Mouse (Mus musculus): ENCODE measurements around the gene C3ar1.
A peak's percentile ranks its signal among the peaks of the same experiment; 100 is the strongest.

C3ar1 gene

DNA sequence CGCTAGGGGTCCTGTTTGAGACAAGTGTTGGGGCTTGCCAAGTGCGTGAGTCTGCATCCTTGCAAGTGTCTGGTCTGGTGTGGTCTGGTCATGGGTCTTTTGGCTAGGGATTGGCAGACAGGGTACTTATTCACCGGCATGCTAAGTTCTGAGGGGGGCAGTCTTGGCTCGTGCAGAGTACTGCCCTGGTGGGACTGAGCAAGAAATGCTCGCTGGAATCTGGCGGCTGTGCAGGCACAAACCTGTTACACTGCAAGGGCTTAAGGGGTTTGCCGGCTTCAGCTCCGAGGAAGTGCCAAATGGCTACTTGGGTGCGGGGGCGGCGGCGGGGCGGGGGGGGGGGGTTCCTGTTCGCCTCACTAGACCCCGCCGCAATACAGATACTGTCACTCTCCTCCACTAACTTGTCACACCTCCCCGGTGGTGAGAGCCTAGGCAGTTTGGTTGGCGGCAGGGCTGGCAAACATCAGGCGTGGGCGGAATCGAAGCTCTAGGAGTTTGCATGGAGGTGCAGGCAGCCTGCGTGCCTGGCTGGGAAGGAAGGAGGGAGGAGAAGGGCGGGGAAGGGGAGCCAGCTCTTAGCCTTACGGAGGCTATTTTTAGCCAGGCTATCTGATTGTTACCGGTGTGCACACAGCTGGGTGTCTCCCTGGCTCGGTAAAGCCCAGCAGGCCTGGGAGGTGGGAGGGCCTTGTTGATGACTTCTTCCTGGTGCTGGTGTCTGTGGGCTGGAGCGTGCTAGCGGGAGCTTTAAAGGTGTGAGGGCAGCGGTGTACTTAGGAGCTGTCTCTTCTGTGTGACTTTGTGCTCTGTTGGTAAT lies 29.8 kb downstream of the C3ar1 start:
- peak; percentile 61 to 66 for DNase-seq

DNA sequence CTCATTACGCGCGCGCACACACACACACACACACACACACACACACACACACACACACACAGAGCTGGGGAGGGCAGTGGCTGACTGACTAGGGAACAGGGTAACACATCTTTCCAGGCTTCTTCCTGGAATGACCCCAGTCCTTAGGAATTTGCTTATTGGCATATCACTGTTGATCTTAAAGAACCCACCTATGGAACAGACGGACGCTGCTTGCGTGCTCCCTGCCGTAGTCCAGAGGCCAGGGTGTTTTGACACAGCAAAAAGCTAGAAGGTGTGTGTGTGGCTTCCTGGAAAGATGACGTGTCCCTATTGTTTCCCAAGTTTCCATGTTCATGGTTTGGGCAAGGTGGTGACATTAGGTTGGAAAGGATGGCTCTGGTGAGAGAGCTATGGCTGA lies 30.8 kb downstream of the C3ar1 start:
- no peak for DNase-seq

DNA sequence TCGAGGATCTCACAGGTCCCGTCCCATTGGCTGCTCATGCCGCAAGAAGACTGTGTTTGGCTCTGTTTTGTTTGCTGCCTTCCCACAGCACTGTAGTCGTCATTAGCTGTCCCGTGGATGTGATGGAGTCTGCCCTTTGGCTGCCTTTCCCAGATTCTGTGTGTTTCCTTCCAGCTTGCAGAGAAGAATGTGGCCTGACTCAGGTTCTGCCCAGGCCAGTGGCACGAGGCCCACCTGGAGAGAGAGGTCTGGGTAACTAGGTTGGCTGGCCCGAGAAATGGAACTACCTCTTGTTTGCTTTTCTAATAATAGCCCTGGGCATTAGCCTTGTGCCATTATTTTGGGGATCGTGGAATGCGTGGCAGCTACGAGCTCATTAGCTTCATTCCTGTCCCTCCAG lies 31.9 kb downstream of the C3ar1 start:
- DNase-seq, result no peak

DNA sequence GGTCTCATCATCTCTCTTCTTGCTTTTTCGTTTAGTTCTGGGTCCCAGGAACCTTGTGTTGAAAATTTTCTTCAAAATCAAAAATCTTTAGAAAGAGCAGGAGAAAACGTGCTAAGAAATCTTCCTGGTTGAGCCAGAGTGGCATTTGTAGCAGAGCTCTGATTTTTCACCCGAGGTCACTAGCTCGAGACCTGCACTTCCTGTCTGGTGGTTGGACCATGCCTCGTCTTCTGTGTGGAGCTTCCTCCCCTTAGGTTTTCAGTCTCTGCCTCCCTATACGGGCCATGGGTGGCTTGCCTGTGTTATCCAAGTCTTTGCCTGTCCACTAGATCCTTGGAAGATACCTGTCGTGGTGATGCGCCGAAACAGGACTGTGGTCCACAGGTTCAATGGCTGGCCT lies 34.1 kb downstream of the C3ar1 start:
- peak; percentile 44 to 49 for DNase-seq

DNA sequence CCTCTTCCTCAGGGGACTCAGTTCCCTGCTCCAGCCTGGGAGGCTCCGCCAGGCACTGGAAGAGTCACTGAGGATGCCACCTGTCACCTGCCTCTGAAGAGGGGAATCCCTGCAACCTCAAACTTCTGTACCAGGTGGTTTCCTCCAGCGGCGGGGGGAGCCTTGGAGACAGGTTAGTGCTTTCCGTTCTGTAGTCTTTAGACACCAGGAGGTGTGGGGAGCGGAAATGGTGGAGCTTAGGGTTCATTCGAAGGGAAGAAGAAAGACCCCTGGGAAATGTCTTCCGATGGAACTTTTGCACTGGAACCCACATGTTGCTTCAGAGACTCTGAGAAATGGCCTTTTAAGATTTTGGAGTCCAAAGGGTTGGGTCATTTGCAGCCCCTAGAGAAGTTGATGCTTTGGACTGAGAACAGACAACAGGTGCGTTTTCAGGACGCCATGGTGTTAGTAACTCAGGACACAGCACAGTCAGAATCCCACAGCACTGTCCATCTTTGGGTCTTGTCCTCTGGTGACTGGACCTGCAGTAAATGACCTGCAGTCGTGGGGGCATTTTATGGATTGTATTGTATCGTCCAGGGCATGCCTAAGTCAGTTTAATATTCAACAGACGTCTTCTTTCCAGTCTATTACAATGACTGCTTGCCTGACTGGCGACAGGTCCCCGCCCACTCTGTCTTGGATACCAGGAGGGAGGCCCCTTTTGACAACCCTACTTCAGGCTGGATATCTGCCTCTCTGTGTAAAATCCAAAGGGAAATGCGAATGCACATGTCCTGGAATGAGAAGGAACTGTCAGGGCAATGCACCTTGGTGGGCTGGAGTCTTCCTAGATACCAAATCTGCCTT lies 34.9 kb downstream of the C3ar1 start:
- peak; percentile 79 to 85 for DNase-seq

DNA sequence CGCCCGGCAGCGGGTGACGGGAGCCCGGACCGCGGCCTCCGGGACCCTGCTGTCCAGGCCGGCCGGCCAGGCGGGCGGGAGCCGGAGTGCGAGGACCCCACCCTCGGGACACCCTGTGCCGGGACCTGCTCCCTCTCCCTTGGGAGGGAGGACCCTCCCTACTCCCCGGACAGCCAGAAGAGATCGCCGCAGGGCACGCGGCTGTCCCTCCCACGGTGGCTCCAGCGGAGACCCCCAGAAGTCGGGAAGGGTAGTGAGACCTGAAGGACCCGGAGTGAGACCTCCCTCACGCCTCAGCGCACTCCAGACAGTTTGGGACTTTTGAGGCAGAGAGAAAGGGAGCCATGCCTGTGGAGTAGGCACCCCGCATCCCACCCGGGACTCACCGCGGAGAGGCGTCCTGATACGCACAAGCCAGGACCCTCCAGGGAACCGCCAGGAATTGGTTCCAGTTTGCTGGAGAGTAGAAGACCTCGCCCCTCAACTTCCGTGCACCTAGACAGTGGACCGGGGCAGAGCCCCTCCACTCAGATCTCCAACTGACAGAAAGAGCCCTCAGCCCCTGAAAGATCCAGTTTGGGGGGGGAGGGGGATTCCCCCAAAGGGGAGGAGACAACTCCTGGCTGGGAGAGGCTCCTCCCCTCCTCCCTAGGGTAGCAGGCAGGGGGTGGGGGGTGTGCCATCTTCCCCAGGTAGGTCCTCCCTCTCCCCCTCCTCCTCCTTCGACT lies 35.7 kb downstream of the C3ar1 start:
- DNase-seq, result no peak

DNA sequence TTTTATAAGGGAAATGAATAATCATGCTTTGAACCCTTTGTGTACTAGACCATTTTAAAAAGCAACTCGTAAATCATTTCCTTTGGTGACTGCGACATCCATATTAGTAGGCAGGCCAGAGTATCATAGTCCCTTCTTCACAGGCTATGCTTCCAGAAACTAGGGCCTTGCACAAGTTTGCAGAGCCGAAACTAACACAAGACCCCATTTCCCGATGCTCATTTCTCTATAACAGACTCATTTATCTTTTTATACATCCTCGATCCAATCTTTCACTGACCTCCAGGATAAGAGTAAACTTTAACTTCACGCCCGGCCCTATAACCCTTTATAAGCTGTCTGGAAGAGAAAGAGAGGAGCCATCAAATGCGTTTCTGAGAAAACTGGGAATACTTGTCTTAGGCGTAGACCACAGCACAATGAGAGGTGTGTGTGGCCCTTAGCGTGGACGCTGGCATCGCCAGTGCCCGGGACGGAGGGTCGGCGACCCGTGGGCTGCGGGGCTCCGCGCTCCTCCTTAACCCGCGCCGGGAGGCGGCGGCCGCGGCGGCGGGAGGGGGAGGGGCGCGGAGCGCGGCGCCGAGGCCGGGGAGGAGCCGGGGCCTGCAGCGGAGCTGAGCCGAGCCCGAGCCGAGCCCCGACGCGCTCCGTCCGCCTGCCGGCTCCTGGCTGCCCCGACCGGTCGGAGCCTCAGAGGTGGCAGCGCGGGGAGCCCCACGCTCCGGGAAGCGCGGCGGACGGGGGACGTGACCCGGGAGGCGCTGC lies 36.5 kb downstream of the C3ar1 start, which contains the start of gene Foxj2:
Foxj2 (plus strand) TSS at position 609 of the 765 bp plus-strand sequence.
- DNase-seq, result peak; percentile 74 to 75

DNA sequence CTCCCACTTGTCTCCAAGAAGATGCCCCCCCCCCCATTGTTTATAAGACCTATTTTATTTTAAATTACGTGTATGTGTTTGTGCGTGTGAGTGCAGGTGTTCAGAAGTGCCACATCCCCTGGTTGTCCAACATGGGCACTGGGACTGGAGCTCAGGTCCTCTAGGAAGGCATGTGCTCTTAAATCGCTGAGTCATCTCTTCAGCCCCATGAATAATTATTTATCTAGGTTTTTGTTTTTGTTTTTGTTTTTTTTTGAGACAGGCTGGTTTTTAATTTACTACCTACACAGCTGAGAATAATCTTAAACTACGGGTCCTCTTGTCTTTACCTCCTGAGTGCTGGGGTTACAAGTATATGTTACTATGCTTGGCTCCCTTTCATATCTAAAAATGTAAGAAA lies 42.3 kb downstream of the C3ar1 start:
- no peak for DNase-seq

DNA sequence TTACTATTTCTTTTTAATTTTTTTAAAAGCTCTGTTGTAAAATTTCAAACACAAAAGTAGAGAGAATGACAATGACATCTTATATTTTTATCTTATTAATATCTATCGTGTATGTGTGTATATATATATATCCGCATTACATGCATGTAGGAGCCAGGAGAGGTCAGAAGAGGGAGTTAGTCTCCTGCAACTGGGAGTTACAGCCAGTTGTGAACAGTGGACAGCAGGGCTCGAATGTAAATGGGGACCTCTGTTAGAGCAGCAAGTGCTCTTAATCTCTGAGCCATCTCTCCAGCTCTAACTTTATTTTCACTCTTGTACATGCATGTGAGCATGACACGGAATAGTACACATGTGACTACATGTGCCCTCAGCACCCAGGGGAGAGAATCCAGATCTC lies 43.2 kb downstream of the C3ar1 start:
- no peak for DNase-seq

DNA sequence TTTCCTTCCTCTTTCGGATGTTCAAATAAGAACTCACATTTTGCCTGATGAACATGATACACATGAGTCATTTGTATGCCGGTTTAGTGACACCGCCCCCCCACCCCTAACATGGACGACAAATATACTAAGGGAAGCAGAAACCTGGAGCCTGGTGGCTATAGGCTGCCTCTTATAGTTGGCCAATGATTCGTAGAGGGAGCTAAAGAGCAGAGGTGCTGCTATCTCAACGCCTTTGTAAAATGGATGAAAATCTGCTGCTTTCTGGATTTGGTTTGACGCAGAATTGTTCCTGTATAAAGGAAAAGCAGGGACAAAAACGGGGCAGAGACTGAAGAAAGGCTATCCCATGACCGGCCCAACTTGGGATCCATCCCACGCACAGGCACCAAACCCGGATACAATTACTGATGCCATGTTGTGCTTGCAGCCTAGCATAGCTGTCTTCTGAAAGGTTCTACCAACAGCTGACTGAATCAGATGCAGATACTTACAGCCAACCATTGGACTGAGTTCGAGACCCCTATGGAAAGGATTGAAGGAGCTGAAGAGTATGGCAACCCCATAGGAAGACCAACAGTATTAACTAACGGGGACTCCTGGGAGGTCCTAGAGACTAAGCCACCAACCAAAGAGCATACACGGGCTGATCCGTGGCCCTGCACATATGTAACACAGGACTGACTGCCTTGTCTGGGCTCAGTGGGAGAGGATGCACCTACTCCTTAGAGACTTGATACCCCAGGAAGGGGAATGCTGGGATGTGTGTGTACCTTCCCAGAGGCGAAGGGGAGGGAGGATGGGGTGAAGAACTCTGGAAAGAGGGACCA lies 44.0 kb downstream of the C3ar1 start:
- DNase-seq, result peak; percentile 74 to 83

DNA sequence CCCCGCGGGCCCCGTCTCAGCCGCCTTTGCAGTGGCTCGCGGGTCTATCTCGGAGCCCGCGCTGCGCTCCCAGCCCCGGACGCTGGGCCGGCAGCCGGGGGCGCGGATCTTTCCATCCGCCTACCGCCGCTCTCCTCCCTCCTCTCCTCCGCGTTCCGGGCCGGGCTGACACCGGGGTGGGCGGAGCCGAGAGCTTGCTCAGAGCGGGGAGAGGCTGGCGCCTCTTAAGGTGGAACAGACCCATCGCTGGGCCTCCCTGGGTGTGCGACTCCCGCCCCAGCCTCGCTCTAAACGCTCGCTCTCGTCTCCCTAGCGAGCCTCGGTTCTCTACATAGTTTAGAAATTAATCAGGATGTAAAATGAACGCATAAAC lies 44.7 kb downstream of the C3ar1 start:
- peak; percentile 93 to 94 for DNase-seq

DNA sequence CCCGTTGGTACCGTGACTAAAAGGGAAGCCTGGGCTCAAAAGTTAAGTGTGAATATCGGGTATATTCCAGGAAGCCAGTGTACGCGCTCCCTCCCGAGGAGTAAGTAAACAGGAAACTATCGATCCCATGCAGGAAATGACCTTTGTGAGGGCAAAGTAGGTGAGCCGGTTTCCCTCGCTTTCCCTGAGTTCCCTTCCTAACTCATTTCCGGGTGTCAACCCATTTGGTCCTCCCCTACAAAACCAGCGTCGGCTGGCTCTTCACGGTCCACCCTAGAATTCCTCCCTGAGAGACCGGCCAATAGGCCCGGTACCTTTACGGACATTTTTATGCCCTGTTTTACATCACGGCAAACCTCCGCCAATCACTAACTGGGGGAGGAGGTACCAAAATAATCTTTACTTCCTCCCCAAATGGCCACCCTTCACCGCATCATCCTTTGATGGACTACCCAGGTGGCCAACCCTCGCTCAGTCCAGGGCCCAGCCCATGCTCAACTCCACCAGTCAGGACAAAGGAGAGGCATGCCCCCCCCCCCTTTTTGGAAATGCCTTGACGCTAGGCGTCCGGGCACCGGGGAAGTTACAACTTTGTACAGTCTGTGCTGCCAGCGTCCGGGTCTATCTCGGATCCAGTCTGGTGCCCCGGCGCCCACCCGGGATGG lies 45.2 kb downstream of the C3ar1 start:
- DNase-seq, result peak; percentile 92 to 95

DNA sequence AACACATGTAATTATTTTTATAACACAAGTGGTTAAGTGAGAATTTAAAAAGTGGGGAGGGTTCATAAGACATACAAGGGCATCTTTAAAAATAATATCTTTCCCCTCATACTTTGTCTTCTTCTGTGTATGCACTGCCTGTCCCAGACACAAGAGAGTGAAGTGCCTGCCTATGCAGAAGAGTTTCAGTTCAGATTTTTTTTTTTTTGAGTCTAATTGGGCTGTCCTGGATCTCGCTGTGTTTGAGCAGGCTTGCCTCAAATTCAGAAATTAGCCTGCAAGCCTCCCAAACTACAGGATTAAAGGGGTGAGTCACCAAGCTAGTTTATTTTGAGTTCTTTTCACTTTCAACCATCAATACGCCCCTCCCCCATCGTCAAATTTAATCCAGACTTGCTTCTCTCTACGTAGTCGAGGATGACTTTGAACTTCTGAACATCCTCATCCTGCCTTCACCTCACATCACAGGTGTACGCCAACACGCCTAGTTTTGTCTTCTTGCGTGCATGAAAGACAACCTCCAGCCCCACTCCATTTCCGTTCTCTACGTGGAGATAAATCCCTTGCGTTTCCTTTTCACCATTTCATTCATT lies 45.8 kb downstream of the C3ar1 start:
- peak in 1 of 2 experiments; percentile 69 for DNase-seq

DNA sequence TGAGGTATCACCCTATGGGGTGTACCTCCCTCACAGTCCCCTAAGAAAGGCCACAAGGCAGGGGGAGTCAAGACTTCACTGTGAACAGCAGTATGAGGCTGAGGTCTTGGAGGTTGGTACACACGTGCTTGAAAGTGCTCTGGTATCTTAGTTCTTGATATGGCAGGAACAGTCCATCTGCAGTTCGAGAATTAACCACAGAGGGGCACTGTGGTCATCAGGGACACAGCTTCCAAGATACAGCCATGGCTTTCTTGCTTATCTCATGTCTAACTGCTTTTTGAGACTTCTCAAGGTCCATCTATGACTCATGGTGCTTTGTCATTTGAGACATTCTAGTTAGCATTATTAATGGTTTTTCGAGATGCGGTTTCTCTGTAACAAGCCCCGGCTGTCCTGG lies 51.5 kb downstream of the C3ar1 start:
- DNase-seq, result peak; percentile 88 to 90

DNA sequence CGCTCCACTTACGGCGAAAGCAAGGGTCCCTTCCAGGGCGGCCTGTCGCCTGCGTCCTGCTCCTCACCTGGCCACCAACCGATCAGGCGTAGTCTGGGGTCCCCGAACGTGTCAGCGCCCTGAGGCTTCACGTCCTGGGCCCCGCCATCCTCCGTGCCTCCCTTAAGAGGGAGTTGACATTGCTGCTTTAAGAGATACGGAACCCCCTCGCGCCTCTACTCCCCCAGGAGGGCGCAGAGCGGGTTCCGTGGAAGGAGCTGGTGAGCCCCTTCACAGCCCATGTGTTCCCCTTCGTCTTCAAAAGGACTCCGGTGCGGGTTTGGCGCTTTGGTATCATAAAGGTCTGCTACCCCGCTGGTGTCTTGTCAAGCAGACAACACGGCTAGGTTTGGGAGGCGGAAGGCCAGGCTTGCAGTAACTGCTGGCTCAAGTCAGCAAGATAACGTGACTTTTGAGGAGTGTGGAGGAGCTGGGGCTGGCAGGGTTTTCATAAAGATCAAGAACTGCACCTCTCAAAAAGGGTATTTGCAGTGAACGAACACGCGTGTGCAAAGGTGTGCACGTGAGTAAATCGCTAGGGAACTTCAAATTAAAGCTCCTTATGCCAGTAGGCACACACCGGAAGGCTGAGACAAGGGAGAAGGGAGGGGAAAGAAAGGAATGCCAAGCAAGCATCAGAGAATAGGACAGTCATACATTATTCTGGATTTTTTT lies 54.0 kb downstream of the C3ar1 start:
- peak in 1 of 2 experiments; percentile 59 for DNase-seq

DNA sequence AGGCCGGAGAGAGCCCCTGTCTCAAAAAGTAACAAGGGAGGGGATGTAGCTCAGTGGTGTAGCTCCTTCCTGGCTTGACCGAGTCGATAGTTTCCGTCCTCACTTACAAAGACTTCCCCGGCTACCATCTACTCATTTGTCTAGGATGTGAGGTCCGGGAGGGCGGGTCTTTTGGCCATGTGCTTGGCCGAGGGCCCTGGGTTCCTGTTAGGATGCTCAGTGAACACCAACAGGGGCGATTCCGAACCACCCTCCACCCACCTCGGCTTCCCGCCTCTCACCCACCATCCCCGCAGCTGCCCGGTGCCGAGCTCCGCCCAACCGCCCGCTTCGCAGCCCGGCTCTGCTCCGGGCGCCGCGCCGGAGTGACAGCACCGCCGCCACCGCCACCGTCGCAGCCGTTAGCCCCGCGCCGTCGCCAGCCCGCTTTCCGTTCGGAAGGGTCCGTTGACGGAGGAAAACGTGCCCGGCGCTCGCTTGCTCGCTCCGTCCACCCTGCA lies 54.6 kb downstream of the C3ar1 start, which contains the start of gene Slc2a3:
Slc2a3 (minus strand) TSS at position 340 of the 500 bp plus-strand sequence.
- peak; percentile 60 to 64 for DNase-seq

DNA sequence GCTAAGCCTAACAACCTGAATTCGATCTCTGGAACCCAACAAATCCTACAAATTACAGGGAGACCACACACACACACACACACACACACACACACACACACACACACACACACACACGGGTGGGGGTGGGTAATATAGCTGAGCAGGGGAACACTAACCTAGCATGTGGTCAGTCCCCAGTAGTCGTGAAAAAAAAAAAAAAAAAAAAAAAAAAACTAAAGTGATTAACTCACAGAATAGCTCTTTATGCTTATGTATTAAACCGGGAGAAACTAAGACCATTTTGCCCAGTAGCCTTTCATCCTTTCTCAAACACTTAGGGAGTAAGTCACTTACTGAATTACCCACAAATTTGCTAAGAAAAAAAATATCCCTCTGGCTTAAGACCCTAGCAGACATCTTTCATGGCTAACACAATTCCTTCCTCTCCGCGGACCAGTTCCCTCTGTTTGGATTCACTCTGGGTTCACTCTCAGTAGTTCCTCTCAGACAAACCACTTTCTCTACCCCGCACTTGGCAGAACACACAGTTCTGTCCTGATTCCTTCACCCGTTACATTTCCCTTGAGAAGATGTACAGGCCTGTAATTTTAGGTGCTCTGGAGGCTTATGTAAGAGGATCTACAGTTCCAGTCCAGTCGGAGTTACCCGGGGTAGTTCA lies 55.2 kb downstream of the C3ar1 start:
- no peak for DNase-seq
